Mouse (Mus musculus): ENCODE measurements around the gene Abhd4.
A peak's percentile ranks its signal among the peaks of the same experiment; 100 is the strongest.
"Not testable (repeated sequence)": the region's sequence is repeated elsewhere in the genome, so short reads cannot be mapped to it uniquely, and the experiment has no call there.

Abhd4 gene

GRCm38 (mm10) chr14:54222289-54222727 is 31.7 kb upstream of the Abhd4 start:
- DNase-seq (ENCODE audit: low read depth in 1 of 2, low spot score in 2 of 2) = no peak

DNA sequence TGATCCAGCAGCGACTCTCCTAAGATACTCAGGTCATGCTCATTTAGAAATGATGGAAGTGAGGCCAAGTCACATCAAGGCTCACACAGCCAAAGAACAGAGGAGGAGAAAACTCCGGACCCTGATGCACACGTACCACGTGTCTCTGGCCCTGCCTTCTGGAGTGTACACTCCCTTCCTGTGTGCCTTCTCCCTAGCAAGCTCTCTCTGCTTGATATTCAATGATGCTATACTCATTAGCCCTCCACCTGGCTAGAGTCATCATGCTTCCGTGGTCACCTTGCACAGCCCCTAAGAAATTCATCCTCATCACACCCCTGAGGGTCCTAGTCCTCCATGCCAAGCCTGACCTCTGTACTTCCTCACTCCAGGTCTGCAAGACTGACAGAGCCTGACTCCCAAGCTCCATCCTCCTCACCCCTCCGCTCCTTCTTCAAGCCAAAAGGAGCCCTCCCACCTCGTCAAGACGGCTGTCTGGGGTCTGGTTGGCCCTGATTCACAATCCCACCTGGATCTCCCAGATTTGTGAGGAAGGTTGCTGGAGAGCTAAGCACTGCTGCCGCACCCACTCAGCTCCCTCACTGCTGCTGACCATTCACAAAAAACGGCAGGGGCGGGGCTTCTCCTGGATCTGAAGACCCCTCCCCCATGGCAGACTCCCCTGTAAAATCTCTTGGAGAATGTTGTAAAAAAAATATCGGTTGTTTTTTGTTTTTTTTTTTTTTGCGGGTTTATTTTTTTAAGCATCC is 30.5 kb upstream of the Abhd4 start:
- DNase-seq (ENCODE audit: low read depth in 1 of 2, low spot score in 2 of 2) = no peak

GRCm38 (mm10) chr14:54224064-54224417 is 29.9 kb upstream of the Abhd4 start:
- no peak for DNase-seq (ENCODE audit: low read depth in 1 of 2, low spot score in 2 of 2)

DNA sequence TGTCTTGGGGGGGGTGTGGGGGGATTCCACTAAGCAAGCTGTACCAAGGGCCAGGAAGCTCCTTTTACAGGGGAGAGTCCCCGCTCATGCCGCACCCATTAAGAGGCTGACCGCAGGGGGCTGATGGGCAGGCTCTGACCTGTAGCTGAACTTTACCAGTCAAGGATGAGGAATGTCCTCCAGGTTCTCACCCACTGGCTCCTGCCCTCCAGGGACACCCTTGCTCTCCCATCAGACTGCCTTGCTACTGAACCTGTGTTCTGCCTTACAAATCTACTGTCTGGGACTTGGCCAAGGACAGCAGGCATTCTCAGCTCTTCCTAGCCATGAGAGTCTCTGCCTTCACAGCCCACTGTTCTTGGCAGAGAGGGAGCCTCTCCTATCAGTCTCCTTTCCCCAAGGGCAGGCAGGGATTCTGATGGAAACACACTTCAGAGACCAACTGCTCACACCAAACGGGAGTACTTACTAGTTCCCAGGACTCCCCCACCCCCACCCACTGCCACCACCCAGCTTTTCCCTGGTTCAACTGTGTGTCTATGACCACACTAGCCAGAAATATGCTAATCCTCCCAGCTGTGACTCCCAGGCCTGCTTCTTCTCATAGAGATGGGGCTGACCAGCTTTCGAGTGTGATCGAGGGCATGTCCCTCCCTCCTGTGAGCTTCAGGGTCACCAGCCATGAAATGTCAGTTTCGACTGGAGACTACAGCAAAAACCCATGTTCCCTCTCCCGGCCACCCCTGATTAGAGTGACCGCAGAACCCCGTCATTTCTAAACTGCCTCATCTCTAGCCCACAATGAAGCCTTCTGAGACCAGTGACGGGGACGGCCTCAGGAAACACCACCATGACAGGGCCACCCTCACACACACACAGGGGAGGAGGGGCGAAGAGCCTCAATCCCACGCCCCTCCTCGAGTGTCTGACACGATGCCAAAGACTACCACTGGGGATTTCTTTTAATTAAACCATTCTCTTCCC is 29.2 kb upstream of the Abhd4 start:
- no peak for DNase-seq (ENCODE audit: low read depth in 1 of 2, low spot score in 2 of 2)

GRCm38 (mm10) chr14:54225725-54226124 is 28.3 kb upstream of the Abhd4 start:
- no peak for DNase-seq (ENCODE audit: low read depth in 1 of 2, low spot score in 2 of 2)

DNA sequence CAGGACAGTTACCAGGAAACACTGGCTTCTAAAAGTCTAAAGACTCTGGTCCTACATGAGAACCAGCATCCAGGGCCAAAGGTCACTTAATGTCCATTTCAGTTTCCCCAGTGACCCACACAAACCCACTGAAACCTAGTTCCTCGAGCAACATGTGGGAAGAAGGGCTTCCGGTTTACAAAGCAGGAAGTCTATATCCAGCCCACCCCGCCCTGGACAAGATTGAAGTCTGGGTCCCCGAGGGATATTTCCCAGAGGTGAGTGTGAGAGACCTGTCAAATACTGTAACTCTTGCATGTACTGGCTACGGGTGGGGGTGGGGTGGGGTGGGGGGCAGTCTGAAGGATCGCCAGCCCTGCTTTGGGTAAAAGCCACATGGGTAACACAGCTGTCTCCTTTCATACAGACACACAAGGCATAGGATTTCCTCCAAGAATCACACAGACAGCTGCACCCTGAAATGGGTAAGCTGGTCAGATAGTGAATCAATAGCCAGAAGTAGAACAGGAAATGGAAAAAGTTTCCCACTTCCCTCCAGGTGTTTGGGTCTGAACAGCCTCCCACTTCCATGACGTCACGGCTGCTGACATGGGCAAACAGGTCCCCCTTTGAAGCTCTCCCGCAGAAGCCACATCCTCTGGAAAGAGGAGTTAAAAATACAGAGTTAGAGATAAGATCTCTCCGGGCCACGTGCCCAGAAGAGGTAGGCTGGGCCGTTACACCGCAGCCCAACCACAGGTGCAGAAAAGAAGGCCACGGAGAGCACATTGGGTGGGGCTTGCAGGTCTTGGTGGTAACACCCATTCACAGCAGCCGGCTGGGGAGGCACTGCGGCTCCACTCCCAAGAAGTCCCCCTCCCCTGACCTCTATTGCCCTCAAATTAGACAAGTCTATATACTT is 26.8 kb upstream of the Abhd4 start:
- peak in 1 of 2 experiments; percentile 37 for DNase-seq (ENCODE audit: low read depth in 1 of 2, low spot score in 2 of 2)

- DNase-seq (ENCODE audit: low read depth in 1 of 2, low spot score in 2 of 2) = peak in 1 of 2 experiments; percentile 45
Measured at GRCm38 (mm10) chr14:54227911-54228451, 26.0 kb upstream of the Abhd4 start.

DNA sequence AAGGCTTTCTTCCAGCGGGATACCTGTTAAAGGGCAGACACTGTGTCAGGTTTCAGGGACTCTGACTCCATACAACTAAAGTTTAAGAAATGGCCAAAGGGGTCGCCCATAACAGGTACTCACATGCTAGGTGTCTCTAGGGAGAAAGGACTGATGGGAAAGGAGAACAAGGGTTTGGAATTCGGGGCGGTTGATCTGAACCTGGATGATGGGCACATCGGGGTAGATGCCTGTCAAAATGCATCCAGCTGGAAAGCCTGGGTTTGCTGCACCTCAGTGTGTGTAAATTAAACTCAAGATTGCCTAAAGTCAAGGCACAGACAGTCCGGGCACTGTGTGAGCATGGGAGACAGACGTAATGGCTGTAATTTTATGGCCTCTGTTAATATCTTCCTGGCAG is 25.5 kb upstream of the Abhd4 start:
- no peak for DNase-seq (ENCODE audit: low read depth in 1 of 2, low spot score in 2 of 2)

DNA sequence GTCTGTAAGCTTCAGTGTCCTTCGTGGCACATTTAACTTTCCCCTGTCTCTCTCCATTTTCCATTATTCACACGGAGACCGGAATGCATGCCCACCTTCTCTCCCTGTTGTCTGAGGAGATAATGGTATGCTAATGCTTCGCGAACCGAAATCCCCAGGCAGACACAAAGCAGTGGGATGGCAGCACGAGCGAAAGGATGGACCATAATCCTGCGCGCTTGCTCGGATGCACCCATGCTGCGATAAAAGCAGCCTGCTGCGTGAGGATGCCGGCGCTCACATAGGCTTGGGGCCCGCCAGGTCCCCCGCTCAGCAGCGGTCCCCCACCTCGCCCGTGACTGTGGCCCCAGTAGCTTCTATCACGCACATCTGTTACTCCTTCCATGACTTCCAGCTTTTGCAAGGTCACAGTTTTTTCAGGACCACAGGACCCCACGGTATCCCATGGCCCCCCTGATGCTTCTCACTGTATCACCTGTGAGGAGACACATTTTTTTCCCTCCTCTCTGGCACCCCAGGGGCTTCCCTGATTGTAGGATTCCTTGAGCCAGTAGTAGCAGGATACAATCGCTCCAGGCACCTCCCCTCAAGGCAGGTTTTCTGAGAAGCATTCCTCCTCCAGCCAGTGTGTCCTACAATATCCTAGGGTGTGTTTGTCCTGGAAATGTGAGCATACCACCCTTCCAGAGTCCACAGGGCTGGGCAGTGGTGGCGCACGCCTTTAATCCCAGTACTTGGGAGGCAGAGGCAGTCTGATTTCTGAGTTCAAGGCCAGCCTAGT is 24.9 kb upstream of the Abhd4 start:
- no peak for DNase-seq (ENCODE audit: low read depth in 1 of 2, low spot score in 2 of 2)

DNA sequence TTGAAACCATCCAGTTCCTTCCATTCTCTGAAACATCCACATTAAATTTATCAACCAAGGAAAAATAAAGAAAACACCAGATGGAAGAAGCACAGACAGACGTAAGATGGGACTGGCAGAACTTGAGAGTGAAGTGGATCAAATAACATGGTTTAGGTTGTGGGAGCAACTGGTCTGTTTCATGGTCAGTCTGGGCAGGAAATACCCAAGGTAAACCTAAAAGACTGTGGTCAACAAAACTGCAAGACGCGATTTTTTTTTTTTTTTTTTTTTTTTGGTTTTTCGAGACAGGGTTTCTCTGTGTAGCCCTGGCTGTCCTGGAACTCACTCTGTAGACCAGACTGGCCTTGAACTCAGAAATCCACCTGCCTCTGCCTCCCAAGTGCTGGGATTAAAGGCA is 24.1 kb upstream of the Abhd4 start:
- DNase-seq (ENCODE audit: low read depth in 1 of 2, low spot score in 2 of 2) = not testable (repeated sequence)

DNA sequence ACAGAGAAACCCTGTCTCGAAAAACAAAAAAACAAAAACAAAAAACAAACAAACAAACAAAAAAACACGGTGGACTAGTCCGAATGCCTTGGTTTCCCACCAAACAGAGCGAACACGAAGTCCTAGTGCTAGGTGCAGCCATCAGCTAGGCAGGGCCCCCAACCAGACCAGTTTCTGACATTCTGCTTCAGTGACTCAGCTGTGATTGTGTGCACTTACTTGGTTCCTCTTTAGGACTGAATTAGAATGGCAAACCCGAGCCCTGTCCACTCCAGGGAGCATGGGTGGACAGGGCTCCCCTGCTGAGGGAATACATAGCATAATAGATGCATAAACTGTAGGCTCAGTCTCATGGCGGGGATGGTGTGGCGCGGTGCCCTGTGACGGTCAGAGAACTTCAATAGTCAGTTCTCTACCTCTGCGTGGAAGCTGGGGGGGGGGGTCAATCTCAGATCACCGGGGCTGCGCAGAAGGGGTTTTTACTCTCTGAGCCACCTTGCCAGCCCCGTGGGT is 23.3 kb upstream of the Abhd4 start:
- DNase-seq (ENCODE audit: low read depth in 1 of 2, low spot score in 2 of 2) = peak in 1 of 2 experiments; percentile 20

DNA sequence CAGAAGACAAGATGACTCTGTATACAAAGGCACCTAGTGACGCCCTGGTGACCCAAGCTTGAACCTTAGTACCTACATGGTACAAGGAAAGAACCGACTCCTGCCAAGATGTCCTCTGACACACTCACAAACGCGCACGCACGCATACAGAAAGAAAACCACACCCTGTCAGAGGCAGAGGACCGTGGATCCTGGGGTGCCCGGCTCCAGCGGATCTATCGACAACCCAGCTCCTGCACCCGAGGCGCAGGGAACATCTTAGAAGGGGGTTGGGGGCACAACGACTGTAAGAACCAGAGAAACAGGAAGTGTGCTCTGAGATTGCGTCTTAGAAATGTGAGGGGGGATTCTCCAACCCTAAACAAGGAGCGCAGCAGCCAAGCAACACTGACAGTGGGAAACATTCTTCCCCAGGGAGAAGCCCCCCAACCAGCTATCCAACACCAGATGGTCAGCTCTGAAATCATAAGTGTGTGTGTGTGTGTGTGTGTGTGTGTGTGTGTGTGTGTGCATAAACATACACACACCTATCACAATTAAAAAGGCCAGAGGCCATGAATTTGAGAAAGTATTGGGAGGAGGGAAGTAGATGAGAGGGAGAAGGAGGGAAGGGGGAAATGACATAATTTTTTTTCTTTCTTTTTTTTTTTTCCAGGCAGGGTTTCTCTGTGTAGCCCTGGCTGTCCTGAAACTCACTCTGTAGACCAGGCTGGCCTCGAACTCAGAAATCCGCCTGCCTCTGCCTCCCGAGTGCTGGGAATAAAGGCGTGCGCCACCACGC is 22.6 kb upstream of the Abhd4 start:
- no peak for DNase-seq (ENCODE audit: low read depth in 1 of 2, low spot score in 2 of 2)

GRCm38 (mm10) chr14:54232143-54232542 is 21.8 kb upstream of the Abhd4 start:
- DNase-seq (ENCODE audit: low read depth in 1 of 2, low spot score in 2 of 2) = no peak

GRCm38 (mm10) chr14:54232811-54233558 is 21.0 kb upstream of the Abhd4 start:
- DNase-seq (ENCODE audit: low read depth in 1 of 2, low spot score in 2 of 2) = peak in 1 of 2 experiments; percentile 26

GRCm38 (mm10) chr14:54233559-54234143 is 20.3 kb upstream of the Abhd4 start:
- DNase-seq (ENCODE audit: low read depth in 1 of 2, low spot score in 2 of 2) = no peak

- no peak for DNase-seq (ENCODE audit: low read depth in 1 of 2, low spot score in 2 of 2)
Measured at GRCm38 (mm10) chr14:54234231-54235040, 19.6 kb upstream of the Abhd4 start.

Measured in monocyte, adult 2 months (primary cell).